Mouse (Mus musculus): ENCODE measurements at regions not wholly inside any gene's neighbourhood (a gene's known extent, or its start where the extent isn't known, plus 50 kb on each side); places are given as distances from the start of the nearest gene placed in this dataset.

- WGBS, result 33% methylated on average over 15 of the region's 15 CpGs
- Histone ChIP-seq H3K27ac (peak overlapping the region; percentile 22; the same call in 1 of the 2 replicates), H3K4me1 (peaks cover 12% of the 10 kb centered on the region), H3K9ac (no peak overlapping the region), H3K4me2 (replicated peaks) (0 out of 2 replicates have a peak overlapping the region, but pooled peaks have one; percentile 15), H3K4me3 (no peak overlapping the region), H3K27me3 (no peaks in the 10 kb centered on the region), H3K36me3 (no peaks in the 10 kb centered on the region), H3K9me3 (no peaks in the 10 kb centered on the region)
- ATAC-seq (ENCODE audit: low FRiP score, low read depth), result 0 out of 2 replicates have a peak, but pooled peaks have one; percentile 36
Observed at GRCm38 (mm10) chr13:44182544-44183191, 398.1 kb downstream of the Cd83 start.

GRCm38 (mm10) chr13:44195365-44195764 is 410.8 kb downstream of the Cd83 start:
- H3K27me3 ChIP-seq, result no peaks in the 10 kb centered on the region
- 86% methylated on average over 5 of the region's 5 CpGs for WGBS

GRCm38 (mm10) chr13:44206042-44206441 is 421.5 kb downstream of the Cd83 start:
- H3K4me3 ChIP-seq, result no peak overlapping the region
- peaks cover 34% of the 10 kb centered on the region for H3K4me1 ChIP-seq
- H3K9me3 ChIP-seq, result no peaks in the 10 kb centered on the region
- no peak overlapping the region for H3K4me2 ChIP-seq (replicated peaks)
- no peak for ATAC-seq (ENCODE audit: low FRiP score, low read depth)
- no peaks in the 10 kb centered on the region for H3K36me3 ChIP-seq
- no peak overlapping the region for H3K9ac ChIP-seq
- no peak overlapping the region for H3K27ac ChIP-seq
- 87% methylated on average over 4 of the region's 4 CpGs for WGBS
- H3K27me3 ChIP-seq, result peaks cover 14% of the 10 kb centered on the region

More at GRCm38 (mm10) chr13:44195365-44195764, 410.8 kb downstream of the Cd83 start:
- Histone ChIP-seq H3K36me3 (no peaks in the 10 kb centered on the region), H3K4me2 (replicated peaks) (no peak overlapping the region), H3K4me3 (no peak overlapping the region), H3K9ac (no peak overlapping the region), H3K9me3 (no peaks in the 10 kb centered on the region), H3K4me1 (peaks cover 6% of the 10 kb centered on the region; the same call in 1 of the 2 replicates), H3K27ac (no peak overlapping the region)
- no peak for ATAC-seq (ENCODE audit: low FRiP score, low read depth)

- H3K27ac ChIP-seq, result no peak overlapping the region
- WGBS, result 89% methylated on average over 4 of the region's 4 CpGs
- no peak for ATAC-seq (ENCODE audit: low FRiP score, low read depth)
- no peak overlapping the region for H3K4me3 ChIP-seq
- peaks cover 34% of the 10 kb centered on the region for H3K4me1 ChIP-seq
- H3K9ac ChIP-seq, result no peak overlapping the region
- no peaks in the 10 kb centered on the region for H3K9me3 ChIP-seq
- peaks cover 17% of the 10 kb centered on the region for H3K27me3 ChIP-seq
- no peaks in the 10 kb centered on the region for H3K36me3 ChIP-seq
- H3K4me2 ChIP-seq (replicated peaks), result no peak overlapping the region
Observed at GRCm38 (mm10) chr13:44206448-44206847, 421.9 kb downstream of the Cd83 start.

- Histone ChIP-seq H3K27ac (no peak overlapping the region), H3K4me2 (replicated peaks) (no peak overlapping the region), H3K4me1 (peaks cover 34% of the 10 kb centered on the region), H3K27me3 (peaks cover 20% of the 10 kb centered on the region), H3K9me3 (no peaks in the 10 kb centered on the region), H3K9ac (no peak overlapping the region), H3K4me3 (no peak overlapping the region), H3K36me3 (no peaks in the 10 kb centered on the region)
- 58% methylated on average over 11 of the region's 11 CpGs for WGBS
- no peak for ATAC-seq (ENCODE audit: low FRiP score, low read depth)
Observed at GRCm38 (mm10) chr13:44207400-44208005, 422.9 kb downstream of the Cd83 start.

GRCm38 (mm10) chr13:44209036-44209435 is 424.5 kb downstream of the Cd83 start:
- Histone ChIP-seq H3K9me3 (no peaks in the 10 kb centered on the region), H3K27me3 (peaks cover 29% of the 10 kb centered on the region), H3K4me3 (no peak overlapping the region), H3K4me2 (replicated peaks) (peak overlapping the region; percentile 45), H3K27ac (no peak overlapping the region), H3K9ac (no peak overlapping the region), H3K36me3 (no peaks in the 10 kb centered on the region), H3K4me1 (peaks cover 39% of the 10 kb centered on the region)
- ATAC-seq (ENCODE audit: low FRiP score, low read depth), result no peak
- 8% methylated on average over 11 of the region's 11 CpGs for WGBS

GRCm38 (mm10) chr13:44210123-44210522 is 425.5 kb downstream of the Cd83 start:
- H3K27me3 ChIP-seq, result peaks cover 29% of the 10 kb centered on the region
- H3K4me3 ChIP-seq, result no peak overlapping the region
- H3K9ac ChIP-seq, result no peak overlapping the region
- ATAC-seq (ENCODE audit: low FRiP score, low read depth), result no peak
- peaks cover 45% of the 10 kb centered on the region for H3K4me1 ChIP-seq
- no peak overlapping the region for H3K4me2 ChIP-seq (replicated peaks)
- WGBS, result 25% methylated on average over 6 of the region's 6 CpGs
- no peaks in the 10 kb centered on the region for H3K9me3 ChIP-seq
- no peaks in the 10 kb centered on the region for H3K36me3 ChIP-seq
- H3K27ac ChIP-seq, result no peak overlapping the region

- H3K27me3 ChIP-seq, result peaks cover 29% of the 10 kb centered on the region
- peaks cover 39% of the 10 kb centered on the region for H3K4me1 ChIP-seq
- ATAC-seq (ENCODE audit: low FRiP score, low read depth), result no peak
- H3K27ac ChIP-seq, result no peak overlapping the region
- no peaks in the 10 kb centered on the region for H3K36me3 ChIP-seq
- H3K4me2 ChIP-seq (replicated peaks), result no peak overlapping the region
- H3K9ac ChIP-seq, result no peak overlapping the region
- no peak overlapping the region for H3K4me3 ChIP-seq
- WGBS, result 77% methylated on average over 4 of the region's 4 CpGs
- no peaks in the 10 kb centered on the region for H3K9me3 ChIP-seq
Observed at GRCm38 (mm10) chr13:44212356-44212755, 427.8 kb downstream of the Cd83 start.

- Histone ChIP-seq H3K27ac (no peak overlapping the region), H3K9ac (no peak overlapping the region), H3K4me3 (no peak overlapping the region), H3K4me1 (peaks cover 33% of the 10 kb centered on the region), H3K36me3 (no peaks in the 10 kb centered on the region), H3K9me3 (no peaks in the 10 kb centered on the region), H3K4me2 (replicated peaks) (no peak overlapping the region), H3K27me3 (peaks cover 29% of the 10 kb centered on the region)
- ATAC-seq (ENCODE audit: low FRiP score, low read depth), result no peak
- 46% methylated on average over 11 of the region's 11 CpGs for WGBS
Observed at GRCm38 (mm10) chr13:44212936-44213335, 428.4 kb downstream of the Cd83 start.

- ATAC-seq (ENCODE audit: low FRiP score, low read depth), result no peak
- WGBS, result 32% methylated on average over 8 of the region's 8 CpGs
- Histone ChIP-seq H3K4me3 (no peak overlapping the region), H3K27ac (no peak overlapping the region), H3K4me1 (peaks cover 19% of the 10 kb centered on the region), H3K27me3 (peaks cover 2% of the 10 kb centered on the region; the same call in 1 of the 2 replicates), H3K9me3 (no peaks in the 10 kb centered on the region), H3K36me3 (no peaks in the 10 kb centered on the region), H3K9ac (no peak overlapping the region), H3K4me2 (replicated peaks) (no peak overlapping the region)
Observed at GRCm38 (mm10) chr13:44218266-44218665, 433.7 kb downstream of the Cd83 start.

- WGBS, result 25% methylated on average over 5 of the region's 5 CpGs
- H3K9me3 ChIP-seq, result peaks cover 12% of the 10 kb centered on the region
- no peak overlapping the region for H3K27ac ChIP-seq
- no peak overlapping the region for H3K4me2 ChIP-seq (replicated peaks)
- no peaks in the 10 kb centered on the region for H3K27me3 ChIP-seq
- H3K9ac ChIP-seq, result no peak overlapping the region
- H3K4me3 ChIP-seq, result no peak overlapping the region
- peaks cover 11% of the 10 kb centered on the region for H3K4me1 ChIP-seq
- 0 out of 2 replicates have a peak, but pooled peaks cover 5% of the 10 kb centered on the region for H3K36me3 ChIP-seq
- ATAC-seq (ENCODE audit: low FRiP score, low read depth), result no peak
Observed at GRCm38 (mm10) chr13:44221721-44222120, 437.1 kb downstream of the Cd83 start.

GRCm38 (mm10) chr13:44222335-44222734 is 437.8 kb downstream of the Cd83 start:
- H3K4me1 ChIP-seq, result peaks cover 11% of the 10 kb centered on the region
- no peak overlapping the region for H3K27ac ChIP-seq
- ATAC-seq (ENCODE audit: low FRiP score, low read depth), result no peak
- H3K36me3 ChIP-seq, result 0 out of 2 replicates have a peak, but pooled peaks cover 5% of the 10 kb centered on the region
- no peak overlapping the region for H3K9ac ChIP-seq
- H3K4me2 ChIP-seq (replicated peaks), result no peak overlapping the region
- H3K9me3 ChIP-seq, result peaks cover 12% of the 10 kb centered on the region
- H3K27me3 ChIP-seq, result no peaks in the 10 kb centered on the region
- no peak overlapping the region for H3K4me3 ChIP-seq
